Mouse (Mus musculus): ENCODE measurements at regions not wholly inside any gene's neighbourhood (a gene's known extent, or its start where the extent isn't known, plus 50 kb on each side); places are given as distances from the start of the nearest gene placed in this dataset.

DNA sequence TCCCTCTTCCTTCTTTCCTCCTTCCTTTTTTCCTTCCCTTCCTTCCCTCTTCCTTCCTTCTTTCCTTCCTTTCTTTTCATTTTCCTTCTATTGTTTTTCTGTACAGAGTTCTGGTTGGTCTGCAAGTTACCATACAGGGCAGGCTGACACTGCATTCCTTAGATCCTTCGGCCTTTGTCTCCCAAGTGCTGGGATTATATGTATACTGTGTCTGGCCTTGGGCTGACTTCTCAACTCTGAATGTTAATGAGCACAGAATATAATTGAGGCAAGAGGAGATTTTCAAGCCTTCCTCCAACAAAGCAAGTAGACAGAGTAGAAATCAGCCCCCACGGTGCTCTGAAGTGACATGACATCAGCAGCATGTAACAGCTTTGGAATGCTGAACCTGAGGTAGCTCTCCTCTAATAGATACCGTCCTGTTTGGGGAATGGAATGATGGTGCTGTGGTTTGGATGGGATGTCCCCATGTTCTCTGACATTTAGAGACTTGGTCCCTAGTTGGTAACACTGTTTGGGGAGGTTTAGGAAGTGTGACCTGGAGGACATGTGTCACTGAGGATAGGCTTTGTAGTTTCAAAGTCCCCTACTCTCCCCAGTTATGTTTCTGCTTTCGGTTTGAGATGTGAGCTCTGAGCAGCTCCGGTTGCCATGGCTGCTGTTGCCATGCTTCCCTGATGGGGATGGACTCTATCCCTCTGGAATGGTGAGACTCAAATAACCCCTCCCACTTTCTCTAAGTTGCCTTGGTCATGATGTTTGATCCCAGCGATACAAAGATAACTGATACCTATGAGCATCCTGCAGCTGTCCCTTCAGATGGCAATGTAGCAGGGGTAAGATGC, 178.1 kb downstream of the Dact1 start:
- Histone ChIP-seq H3K27me3 (ENCODE audit: control insufficient read depth, insufficient read depth, low read length) (no peaks in the 10 kb centered on the region), H3K36me3 (ENCODE audit: control insufficient read depth, insufficient read depth, low read length) (no peaks in the 10 kb centered on the region), H3K27ac (ENCODE audit: control insufficient read depth, insufficient read depth, low read depth, low read length) (no peak overlapping the region)

DNA sequence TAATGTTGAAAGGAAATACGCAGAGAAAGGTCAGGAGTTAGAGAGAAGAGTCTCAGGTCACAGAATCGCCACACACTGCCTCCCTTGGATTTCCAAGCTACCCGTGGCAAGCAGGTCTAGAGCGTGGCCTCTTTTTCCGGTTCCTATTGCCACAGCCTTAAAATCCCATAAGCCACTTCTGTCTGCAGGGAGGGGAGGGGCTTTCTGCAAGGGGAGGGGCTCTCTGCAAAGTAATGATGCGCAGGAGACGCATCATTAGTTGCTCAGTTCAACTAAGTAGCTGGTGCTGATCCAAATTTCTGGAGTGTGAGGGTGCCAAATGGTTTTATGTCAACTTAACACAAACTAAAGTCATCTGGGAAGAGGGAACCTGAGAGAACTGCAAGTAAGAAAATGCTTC, 179.6 kb downstream of the Dact1 start:
- peaks cover 16% of the 10 kb centered on the region for H3K4me1 ChIP-seq (ENCODE audit: control insufficient read depth, insufficient read depth, low read length)
- no peak overlapping the region for H3K27ac ChIP-seq (ENCODE audit: control insufficient read depth, insufficient read depth, low read depth, low read length)
- H3K27me3 ChIP-seq (ENCODE audit: control insufficient read depth, insufficient read depth, low read length): no peaks in the 10 kb centered on the region
- H3K36me3 ChIP-seq (ENCODE audit: control insufficient read depth, insufficient read depth, low read length): no peaks in the 10 kb centered on the region
- TF ChIP-seq POLR2A (IDR thresholded peaks at IDR 0.05; ENCODE audit: control insufficient read depth, low read depth, low read length) (no peak), CTCF (IDR thresholded peaks at IDR 0.05; ENCODE audit: control insufficient read depth, insufficient read depth, insufficient replicate concordance, low read depth, low read length) (no peak)
- H3K4me3 ChIP-seq (ENCODE audit: control insufficient read depth, low read depth, low read length): peak overlapping the region; percentile 26; the same call in 1 of the 2 replicates

More for the DNA sequence above, 178.1 kb downstream of the Dact1 start:
- H3K4me3 ChIP-seq (ENCODE audit: control insufficient read depth, low read depth, low read length): peak overlapping the region; percentile 9; the same call in 1 of the 2 replicates
- TF ChIP-seq POLR2A (IDR thresholded peaks at IDR 0.05; ENCODE audit: control insufficient read depth, low read depth, low read length): no peak
- no peak for TF ChIP-seq CTCF (IDR thresholded peaks at IDR 0.05; ENCODE audit: control insufficient read depth, insufficient read depth, insufficient replicate concordance, low read depth, low read length)
- H3K4me1 ChIP-seq (ENCODE audit: control insufficient read depth, insufficient read depth, low read length): peaks cover 16% of the 10 kb centered on the region

DNA sequence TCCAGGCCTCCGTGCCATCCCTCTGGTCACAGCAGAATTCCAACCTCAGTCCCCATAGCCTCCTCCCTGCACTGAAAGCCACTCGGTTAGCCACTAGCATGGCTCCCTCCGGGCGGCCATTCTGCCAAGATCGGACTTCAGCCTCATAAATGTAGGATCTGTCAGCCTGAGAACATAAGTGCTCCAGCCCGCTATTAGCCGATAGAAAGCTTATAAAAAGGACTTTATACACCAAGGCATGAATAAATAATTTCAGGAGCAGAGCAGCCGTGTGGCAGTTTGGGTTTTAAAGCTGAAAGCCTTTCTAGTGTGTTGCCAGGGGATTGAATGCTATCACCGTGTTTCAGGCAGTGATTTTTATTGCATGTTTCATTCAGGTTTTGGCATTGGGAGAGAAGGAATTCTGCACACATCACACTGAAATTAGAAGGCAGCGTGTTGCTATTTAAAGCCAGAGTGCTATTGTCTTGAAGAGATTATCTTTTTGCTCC, 185.2 kb downstream of the Dact1 start:
- H3K27ac ChIP-seq (ENCODE audit: control insufficient read depth, insufficient read depth, low read depth, low read length): no peak overlapping the region
- no peaks in the 10 kb centered on the region for H3K27me3 ChIP-seq (ENCODE audit: control insufficient read depth, insufficient read depth, low read length)
- no peaks in the 10 kb centered on the region for H3K36me3 ChIP-seq (ENCODE audit: control insufficient read depth, insufficient read depth, low read length)
- no peak overlapping the region for H3K4me3 ChIP-seq (ENCODE audit: control insufficient read depth, low read depth, low read length)
- TF ChIP-seq POLR2A (IDR thresholded peaks at IDR 0.05; ENCODE audit: control insufficient read depth, low read depth, low read length) (no peak), CTCF (IDR thresholded peaks at IDR 0.05; ENCODE audit: control insufficient read depth, insufficient read depth, insufficient replicate concordance, low read depth, low read length) (no peak)
- H3K4me1 ChIP-seq (ENCODE audit: control insufficient read depth, insufficient read depth, low read length): 0 out of 2 replicates have a peak, but pooled peaks cover under 1% of the 10 kb centered on the region

DNA sequence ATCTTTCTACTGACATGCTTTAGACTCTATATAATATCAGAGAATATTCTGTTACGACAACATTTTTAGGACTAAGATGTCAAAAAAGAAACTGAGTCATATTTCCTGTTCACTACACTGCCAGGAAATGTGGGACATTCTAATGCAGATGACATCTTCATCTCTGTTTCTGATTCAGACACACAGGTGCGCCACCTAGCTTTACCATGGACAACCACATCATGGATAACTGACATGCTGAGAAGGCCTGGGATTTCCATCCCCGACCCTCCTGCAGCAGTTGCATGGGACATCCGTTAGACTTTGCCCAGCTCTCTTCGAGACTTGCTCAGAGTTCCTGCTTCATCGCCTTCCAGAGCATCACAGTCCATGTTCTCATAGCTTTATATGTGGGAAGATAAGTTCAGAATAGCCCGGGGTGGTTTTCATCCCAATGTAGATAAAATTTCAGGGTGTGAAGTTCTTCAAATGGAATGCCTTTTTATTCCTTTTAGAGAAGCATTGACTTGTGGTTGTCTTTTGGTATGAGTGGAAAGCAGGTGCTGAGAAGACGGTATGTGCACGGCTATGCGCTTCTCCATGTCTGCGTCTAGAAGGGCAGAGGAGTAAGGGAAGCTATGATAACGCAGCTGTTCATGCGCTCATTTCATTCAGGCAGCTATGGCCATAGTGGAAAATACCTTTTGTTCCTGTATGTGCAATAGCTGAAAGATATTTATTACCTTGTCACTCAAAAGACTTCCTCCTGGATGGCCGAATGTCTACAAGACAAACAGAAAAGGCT, 188.8 kb downstream of the Dact1 start:
- Histone ChIP-seq H3K27me3 (ENCODE audit: control insufficient read depth, insufficient read depth, low read length) (no peaks in the 10 kb centered on the region), H3K36me3 (ENCODE audit: control insufficient read depth, insufficient read depth, low read length) (no peaks in the 10 kb centered on the region)

DNA sequence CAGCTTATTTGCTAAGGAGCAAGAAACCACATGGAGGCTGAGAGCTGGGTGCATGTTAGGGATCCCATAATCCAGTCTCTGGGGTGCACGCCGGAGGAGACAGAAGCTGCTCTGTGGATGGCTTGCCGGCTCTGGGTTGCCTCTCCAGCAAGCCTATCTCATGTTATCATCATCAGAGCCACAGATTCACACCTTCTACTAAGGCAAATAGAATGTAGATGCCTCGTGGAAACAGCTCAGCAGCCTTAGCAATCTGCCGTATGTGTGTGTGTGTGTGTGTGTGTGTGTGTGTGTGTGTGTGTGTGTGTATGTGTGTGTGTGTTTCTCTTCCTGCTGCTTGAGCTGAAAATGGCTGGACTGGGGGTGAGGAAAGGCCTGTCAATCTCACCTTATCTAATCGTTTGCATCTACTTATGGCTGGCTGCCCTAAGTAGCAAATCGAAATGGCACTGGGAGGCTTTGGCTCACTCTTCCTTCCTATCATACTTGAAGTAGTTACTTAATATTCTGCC, 191.7 kb downstream of the Dact1 start:
- no peak overlapping the region for H3K4me3 ChIP-seq (ENCODE audit: control insufficient read depth, low read depth, low read length)
- no peaks in the 10 kb centered on the region for H3K27me3 ChIP-seq (ENCODE audit: control insufficient read depth, insufficient read depth, low read length)
- H3K27ac ChIP-seq (ENCODE audit: control insufficient read depth, insufficient read depth, low read depth, low read length): no peak overlapping the region
- no peaks in the 10 kb centered on the region for H3K4me1 ChIP-seq (ENCODE audit: control insufficient read depth, insufficient read depth, low read length)
- no peaks in the 10 kb centered on the region for H3K36me3 ChIP-seq (ENCODE audit: control insufficient read depth, insufficient read depth, low read length)
- no peak for TF ChIP-seq CTCF (IDR thresholded peaks at IDR 0.05; ENCODE audit: control insufficient read depth, insufficient read depth, insufficient replicate concordance, low read depth, low read length)
- TF ChIP-seq POLR2A (IDR thresholded peaks at IDR 0.05; ENCODE audit: control insufficient read depth, low read depth, low read length): no peak

More for the DNA sequence above, 188.8 kb downstream of the Dact1 start:
- no peak overlapping the region for H3K4me3 ChIP-seq (ENCODE audit: control insufficient read depth, low read depth, low read length)
- TF ChIP-seq POLR2A (IDR thresholded peaks at IDR 0.05; ENCODE audit: control insufficient read depth, low read depth, low read length): no peak
- no peak for TF ChIP-seq CTCF (IDR thresholded peaks at IDR 0.05; ENCODE audit: control insufficient read depth, insufficient read depth, insufficient replicate concordance, low read depth, low read length)
- H3K27ac ChIP-seq (ENCODE audit: control insufficient read depth, insufficient read depth, low read depth, low read length): no peak overlapping the region
- no peaks in the 10 kb centered on the region for H3K4me1 ChIP-seq (ENCODE audit: control insufficient read depth, insufficient read depth, low read length)

DNA sequence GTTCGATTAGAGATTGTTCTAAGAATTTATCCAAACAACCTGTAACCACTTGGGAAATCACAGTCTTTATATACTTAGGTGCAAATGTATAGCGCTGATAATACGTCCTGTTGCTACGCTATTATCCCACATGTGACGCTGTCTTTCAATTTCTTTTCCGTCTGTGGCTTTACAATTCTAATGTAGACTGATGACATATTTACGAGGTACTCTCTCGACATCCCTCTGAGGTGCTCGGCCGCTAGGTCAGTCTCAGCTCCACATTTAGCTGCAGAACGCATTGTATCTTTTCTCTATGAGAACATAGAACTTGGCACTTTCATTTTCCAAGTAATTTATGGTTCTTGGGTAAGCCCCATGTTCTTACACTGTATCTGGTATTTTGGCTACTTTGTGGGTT, 193.6 kb downstream of the Dact1 start:
- Histone ChIP-seq H3K4me3 (ENCODE audit: control insufficient read depth, low read depth, low read length) (no peak overlapping the region), H3K36me3 (ENCODE audit: control insufficient read depth, insufficient read depth, low read length) (no peaks in the 10 kb centered on the region), H3K27ac (ENCODE audit: control insufficient read depth, insufficient read depth, low read depth, low read length) (no peak overlapping the region), H3K27me3 (ENCODE audit: control insufficient read depth, insufficient read depth, low read length) (no peaks in the 10 kb centered on the region), H3K4me1 (ENCODE audit: control insufficient read depth, insufficient read depth, low read length) (no peaks in the 10 kb centered on the region)
- no peak for TF ChIP-seq POLR2A (IDR thresholded peaks at IDR 0.05; ENCODE audit: control insufficient read depth, low read depth, low read length)
- no peak for TF ChIP-seq CTCF (IDR thresholded peaks at IDR 0.05; ENCODE audit: control insufficient read depth, insufficient read depth, insufficient replicate concordance, low read depth, low read length)

DNA sequence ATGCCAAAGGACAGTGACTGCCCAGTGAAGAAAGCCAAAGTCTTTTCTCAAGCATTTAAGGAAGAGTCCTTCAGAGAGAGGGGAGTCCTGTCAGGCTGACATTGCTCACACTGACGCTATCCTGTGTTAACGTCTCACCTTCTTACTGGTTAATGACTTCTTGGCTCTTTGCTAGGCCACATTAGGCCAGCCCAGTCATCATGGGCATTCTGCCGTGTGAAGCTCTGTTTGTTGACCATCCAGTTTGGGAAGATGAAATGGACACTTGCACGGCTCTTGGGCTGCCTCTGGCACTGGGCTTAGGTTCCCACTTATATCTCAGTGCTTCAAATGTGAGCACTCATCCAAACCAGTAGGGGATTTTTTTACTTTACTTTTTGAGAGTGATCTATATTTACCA, 196.5 kb downstream of the Dact1 start:
- Histone ChIP-seq H3K4me3 (ENCODE audit: control insufficient read depth, low read depth, low read length) (no peak overlapping the region), H3K36me3 (ENCODE audit: control insufficient read depth, insufficient read depth, low read length) (no peaks in the 10 kb centered on the region), H3K4me1 (ENCODE audit: control insufficient read depth, insufficient read depth, low read length) (no peaks in the 10 kb centered on the region; the same call in 1 of the 2 replicates), H3K27ac (ENCODE audit: control insufficient read depth, insufficient read depth, low read depth, low read length) (no peak overlapping the region), H3K27me3 (ENCODE audit: control insufficient read depth, insufficient read depth, low read length) (no peaks in the 10 kb centered on the region)
- TF ChIP-seq CTCF (IDR thresholded peaks at IDR 0.05; ENCODE audit: control insufficient read depth, insufficient read depth, insufficient replicate concordance, low read depth, low read length): no peak
- no peak for TF ChIP-seq POLR2A (IDR thresholded peaks at IDR 0.05; ENCODE audit: control insufficient read depth, low read depth, low read length)
